Mouse (Mus musculus) thymus, adult 2 months (tissue): ENCODE data around the gene Mipol1.

Source experiments
- CTCF ChIP-seq: fragments of 200-500 bp; IDR thresholded peaks from 2 replicates; pipeline ENCODE4 v1.5.1; 2012; ENCODE audit warnings: mild to moderate bottlenecking, control low read depth, low read length, moderate library complexity, borderline replicate concordance; ENCODE audit not compliant: control insufficient read depth, poor library complexity, insufficient read depth; ENCODE audit errors: extremely low read depth
- POLR2A ChIP-seq: fragments of 200-500 bp; IDR thresholded peaks from 2 replicates; pipeline ENCODE4 v1.6.1; 2012; ENCODE audit warnings: mild to moderate bottlenecking, low read length, control low read depth, moderate library complexity; ENCODE audit not compliant: control insufficient read depth, poor library complexity, insufficient read depth; ENCODE audit errors: extremely low read depth

DNA sequence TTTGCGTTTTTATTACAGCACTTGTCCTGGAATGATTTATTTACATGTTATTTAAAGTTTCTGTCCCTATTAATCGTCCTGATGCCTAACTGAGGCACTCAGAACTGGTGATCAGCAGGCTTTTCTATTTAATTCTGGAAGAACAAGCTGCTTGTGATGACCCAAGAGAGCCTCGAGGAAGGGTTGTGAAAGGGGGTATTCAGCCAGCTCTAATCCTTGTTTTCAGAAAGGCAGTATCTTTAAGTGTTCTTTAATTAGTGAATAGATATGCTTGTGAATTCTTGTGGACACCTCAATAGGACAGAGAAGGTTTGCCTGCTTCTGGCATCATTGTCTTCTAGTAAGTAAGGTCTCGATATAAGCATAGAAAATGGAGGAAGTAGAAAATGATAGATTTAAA lies 170.0 kb downstream of the Mipol1 start:
- no peak for TF ChIP-seq CTCF
- no peak for TF ChIP-seq POLR2A
